Mouse (Mus musculus) left cerebral cortex, postnatal 36 days (tissue): ENCODE measurements at regions not wholly inside any gene's neighbourhood (a gene's known extent, or its start where the extent isn't known, plus 50 kb on each side); places are given as distances from the start of the nearest gene placed in this dataset.

Experiments
- DNase-seq, 2 experiments: peaks; one replicate each; pipeline ENCODE4 v3.0.0; 2021 to 2022; ENCODE audit warnings: low spot score in 2 of 2, mixed read lengths in 1 of 2
- intact Hi-C: fragments of 180-260 bp; cut with DNase I; formaldehyde crosslinking; loops from one replicate; pipeline ENCODE4 v1.15.1; 2025

GRCm38 (mm10) chr1:184271254-184271653, 237.2 kb upstream of the 1700056E22Rik start:
- no peak for DNase-seq
- intact Hi-C loops = loop anchor here (10.0 kb wide), 1 partner anchor 164 kb away; no protein-coding TSS in a partner anchor

GRCm38 (mm10) chr1:184266051-184266450, 231.9 kb upstream of the 1700056E22Rik start:
- intact Hi-C loops = loop anchor here (1.0 to 10.0 kb wide), 3 partner anchors 129 to 509 kb away; no protein-coding TSS in a partner anchor
- DNase-seq = peak; percentile 34 to 46

GRCm38 (mm10) chr1:184262975-184263374, 228.9 kb upstream of the 1700056E22Rik start:
- no peak for DNase-seq
- intact Hi-C loops = loop anchor here (10.0 kb wide), 1 partner anchor 512 kb away; no protein-coding TSS in a partner anchor

DNA sequence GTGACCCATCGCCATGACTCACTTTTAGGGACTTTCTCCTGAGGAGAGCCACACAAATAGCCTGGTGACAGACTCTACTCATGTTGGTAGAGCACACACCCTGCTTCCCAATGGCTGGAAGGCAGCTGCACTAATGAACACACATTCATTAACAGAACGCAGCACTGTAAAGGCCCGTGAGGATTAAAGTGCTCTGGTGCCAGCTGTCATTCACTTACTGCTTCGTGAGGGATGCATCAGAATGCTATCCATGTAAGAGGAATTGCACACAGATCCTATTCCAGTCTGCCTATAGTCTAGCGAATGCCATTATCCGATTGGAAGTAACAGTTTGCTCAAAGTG, 227.3 kb upstream of the 1700056E22Rik start:
- intact Hi-C loops = loop anchor here (10.0 kb wide), 1 partner anchor 513 kb away; no protein-coding TSS in a partner anchor
- no peak for DNase-seq

- DNase-seq = no peak
- intact Hi-C loops = loop anchor here (10.0 kb wide), 1 partner anchor 514 kb away; no protein-coding TSS in a partner anchor
These were observed 226.8 kb upstream of the 1700056E22Rik start for GRCm38 (mm10) chr1:184260722-184261384.

GRCm38 (mm10) chr1:184259853-184260252, 225.8 kb upstream of the 1700056E22Rik start:
- intact Hi-C loops = loop anchor here (10.0 kb wide), 1 partner anchor 515 kb away; no protein-coding TSS in a partner anchor
- no peak for DNase-seq

GRCm38 (mm10) chr1:184257356-184257755, 223.3 kb upstream of the 1700056E22Rik start:
- intact Hi-C loops = no loop called here

GRCm38 (mm10) chr1:184254951-184255350, 220.8 kb upstream of the 1700056E22Rik start:
- DNase-seq = no peak
- intact Hi-C loops = no loop called here

More at GRCm38 (mm10) chr1:184257356-184257755, 223.3 kb upstream of the 1700056E22Rik start:
- no peak for DNase-seq

DNA sequence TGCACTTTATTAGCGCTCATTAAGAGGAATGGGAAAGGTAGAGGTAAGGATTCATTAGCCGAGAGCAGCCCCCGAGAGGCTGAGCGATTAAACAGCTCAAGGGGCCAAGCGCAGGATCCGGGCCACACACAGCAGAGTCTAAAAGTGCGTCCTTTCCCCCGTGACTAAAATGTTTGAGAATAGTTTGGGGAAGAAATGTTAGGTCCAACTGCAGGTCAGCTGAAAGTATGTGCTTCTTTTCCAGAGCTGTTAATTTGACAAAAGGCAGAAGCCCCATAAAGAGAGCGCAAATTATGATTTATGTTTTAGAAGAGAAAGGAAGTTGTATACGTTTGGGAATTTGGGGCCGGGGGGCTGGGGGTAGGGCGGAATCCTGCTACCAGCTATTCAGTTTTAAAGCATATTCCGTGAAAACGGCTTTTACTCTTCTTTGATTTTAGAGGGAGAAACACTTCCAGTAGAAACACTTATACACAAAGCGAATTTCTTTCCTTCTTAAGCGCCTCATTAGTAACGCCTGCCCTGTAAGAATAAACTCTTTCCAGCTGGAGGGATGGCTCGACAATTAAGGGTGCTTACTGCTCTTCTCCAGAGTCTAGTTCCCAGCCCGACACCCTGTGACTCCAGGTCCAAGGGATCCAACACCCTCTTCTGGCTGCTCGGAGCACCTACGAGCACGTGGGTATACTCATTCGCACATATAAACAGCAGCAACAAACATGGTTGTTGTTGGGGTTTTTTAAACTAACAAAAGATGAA, 210.8 kb upstream of the 1700056E22Rik start:
- intact Hi-C loops = no loop called here
- DNase-seq = no peak

DNA sequence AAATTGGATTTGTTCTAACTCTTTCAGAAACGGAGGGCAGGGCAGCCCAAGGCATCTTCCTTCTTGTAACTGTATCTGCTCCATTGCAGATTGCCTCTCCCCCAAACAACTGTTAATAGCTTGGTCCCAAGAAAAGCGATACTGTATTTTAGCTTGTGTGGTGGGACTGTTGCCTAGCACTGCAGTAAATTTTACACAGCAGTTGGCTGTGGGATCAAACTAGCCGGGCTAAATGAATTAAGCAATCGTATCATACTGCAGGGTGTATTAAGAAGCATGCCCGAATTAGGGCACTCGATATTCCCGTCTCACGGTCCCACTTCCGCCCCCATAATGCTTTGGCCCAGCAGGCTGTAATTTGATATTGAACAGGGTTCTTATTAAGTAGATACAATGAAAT, 210.2 kb upstream of the 1700056E22Rik start:
- no peak for DNase-seq
- intact Hi-C loops = no loop called here

- no peak for DNase-seq
- intact Hi-C loops = no loop called here
These were observed 207.7 kb upstream of the 1700056E22Rik start for GRCm38 (mm10) chr1:184241846-184242245.

- intact Hi-C loops = no loop called here
- DNase-seq = peak; percentile 58 to 64
These were observed 201.3 kb upstream of the 1700056E22Rik start for GRCm38 (mm10) chr1:184235131-184235983.

DNA sequence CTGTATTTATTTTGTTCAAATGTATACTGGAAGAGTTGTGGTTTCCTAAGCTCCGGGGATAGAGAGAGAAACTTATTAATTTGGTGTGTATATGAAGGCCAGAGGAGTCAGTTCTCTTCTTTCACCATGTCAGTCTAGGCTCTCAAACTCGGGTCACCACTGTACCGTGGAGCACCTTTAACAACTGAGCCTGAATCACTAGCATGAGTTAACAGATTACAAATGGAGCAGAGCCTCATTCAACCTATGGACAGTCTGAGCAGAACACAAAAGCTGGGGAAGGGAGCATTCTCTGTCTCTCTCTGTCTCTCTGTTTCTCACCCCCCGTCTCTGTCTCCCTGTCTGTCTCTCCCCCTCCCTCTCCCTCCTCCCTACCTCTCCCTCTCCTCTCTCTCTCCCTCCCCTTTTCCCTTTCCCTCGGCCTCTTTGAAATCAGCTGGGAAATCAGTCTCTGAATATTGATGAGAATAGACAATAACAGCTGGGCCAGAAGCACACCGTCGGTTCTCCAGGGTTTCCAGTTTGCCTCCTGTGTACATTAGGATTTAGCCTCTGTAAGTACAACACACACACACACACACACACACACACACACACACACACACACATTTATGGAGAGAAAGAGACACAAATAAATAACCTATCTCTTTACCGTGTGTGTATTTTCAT, 200.4 kb upstream of the 1700056E22Rik start:
- no peak for DNase-seq
- intact Hi-C loops = no loop called here

DNA sequence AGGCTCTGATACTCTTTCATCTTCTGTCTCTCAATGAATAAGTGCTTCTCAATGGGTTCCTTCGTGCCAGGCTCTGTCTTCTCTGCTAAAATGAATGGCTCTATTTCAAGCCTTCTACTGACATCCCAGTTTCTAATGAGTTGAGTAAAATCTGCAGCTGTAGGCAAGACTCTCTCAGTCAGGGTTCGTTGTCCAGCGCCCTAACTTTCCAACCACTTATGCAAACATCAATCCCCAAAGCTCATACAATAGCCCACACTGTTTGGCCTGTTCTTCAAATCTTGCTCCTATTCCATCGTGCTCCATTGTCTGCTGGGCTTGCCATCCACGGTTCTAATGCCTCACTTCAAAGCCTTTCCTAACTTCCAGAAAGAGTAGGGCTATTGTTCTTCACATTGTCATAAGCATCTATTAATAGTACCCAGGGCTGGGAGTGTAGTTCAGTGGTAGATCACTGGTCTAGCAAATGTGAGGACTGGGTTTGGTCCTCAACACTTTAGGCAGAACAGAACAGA, 199.7 kb upstream of the 1700056E22Rik start:
- intact Hi-C loops = no loop called here

GRCm38 (mm10) chr1:184222326-184222725, 188.2 kb upstream of the 1700056E22Rik start:
- intact Hi-C loops = no loop called here
- DNase-seq = no peak

More for the DNA sequence above, 199.7 kb upstream of the 1700056E22Rik start:
- DNase-seq = no peak

GRCm38 (mm10) chr1:184221792-184222191, 187.7 kb upstream of the 1700056E22Rik start:
- intact Hi-C loops = no loop called here
- DNase-seq = no peak

GRCm38 (mm10) chr1:184197272-184197671, 163.2 kb upstream of the 1700056E22Rik start:
- intact Hi-C loops = no loop called here
- DNase-seq = no peak

GRCm38 (mm10) chr1:184191325-184191724, 157.2 kb upstream of the 1700056E22Rik start:
- intact Hi-C loops = no loop called here
- no peak for DNase-seq

GRCm38 (mm10) chr1:184187582-184187981, 153.5 kb upstream of the 1700056E22Rik start:
- intact Hi-C loops = no loop called here
- no peak for DNase-seq
